Mouse (Mus musculus) heart, postnatal 10 days (tissue): ENCODE measurements at regions not wholly inside any gene's neighbourhood (a gene's known extent, or its start where the extent isn't known, plus 50 kb on each side); places are given as distances from the start of the nearest gene placed in this dataset.

Experiments used
- DNase-seq, 2 experiments: peaks; one replicate each; pipeline ENCODE4 v3.0.0; 2021
- intact Hi-C: fragments of 180-260 bp; cut with DNase I; formaldehyde crosslinking; loops from one replicate; pipeline ENCODE4 v1.15.1; 2025

DNA sequence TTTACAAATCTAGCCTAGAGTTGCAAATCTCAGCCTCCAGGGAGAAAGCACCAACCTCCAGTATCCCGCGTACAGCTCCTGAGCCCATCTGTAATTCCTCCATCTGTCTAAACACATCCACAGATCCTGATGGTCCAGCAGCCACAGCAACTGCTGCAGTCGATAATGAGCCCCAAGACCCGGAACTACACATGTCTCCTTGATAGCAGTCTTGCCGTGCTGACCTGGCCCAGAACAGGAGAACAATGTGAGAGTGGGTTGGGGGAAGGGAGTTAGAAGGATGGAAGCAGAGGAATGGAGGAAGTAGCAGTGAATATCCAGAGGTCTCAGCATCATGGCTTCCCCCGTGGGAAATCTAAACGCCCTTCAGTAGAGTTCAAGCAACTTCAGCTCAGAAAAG is 152.8 kb upstream of the Zmiz1 start:
- intact Hi-C loops, result loop anchor here (10.0 kb wide), 1 partner anchor 811 kb away; no protein-coding TSS in a partner anchor
- no peak for DNase-seq

DNA sequence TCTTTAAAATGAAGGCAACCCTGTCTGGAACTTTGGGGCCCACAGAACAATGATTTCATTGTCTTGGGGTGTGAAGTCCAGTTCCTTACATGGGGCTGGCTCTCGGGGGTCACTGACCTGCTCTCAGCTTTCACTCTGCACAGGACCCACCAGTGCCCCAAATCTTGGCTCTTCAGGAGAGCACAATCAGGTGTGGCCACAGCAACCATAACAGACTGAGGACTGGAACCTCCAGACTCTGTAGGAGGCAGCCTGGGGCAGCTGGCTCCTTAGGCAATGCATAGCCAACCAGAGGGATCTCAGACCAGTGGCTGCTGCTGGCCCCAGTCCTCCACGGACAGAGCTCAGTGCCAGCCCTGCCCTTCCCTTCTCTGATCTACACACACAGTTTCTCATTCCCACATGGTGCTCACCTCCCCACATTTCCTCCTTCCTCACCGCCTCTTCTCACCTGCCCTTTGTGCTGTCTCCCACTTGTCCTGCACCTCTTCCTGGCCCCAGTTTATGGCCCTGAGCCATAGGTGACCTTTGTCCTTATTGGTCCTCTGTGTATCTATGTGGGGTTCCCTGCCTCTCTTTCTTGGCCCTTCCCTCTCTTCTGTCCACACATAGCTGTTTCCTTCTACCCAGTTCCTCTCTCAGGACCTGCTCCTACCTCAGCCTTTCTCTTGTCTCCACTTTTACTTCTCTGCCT is 151.9 kb upstream of the Zmiz1 start:
- intact Hi-C loops, result loop anchor here (1.0 to 10.0 kb wide), 2 partner anchors 40 to 812 kb away; no protein-coding TSS in a partner anchor
- DNase-seq, result no peak

DNA sequence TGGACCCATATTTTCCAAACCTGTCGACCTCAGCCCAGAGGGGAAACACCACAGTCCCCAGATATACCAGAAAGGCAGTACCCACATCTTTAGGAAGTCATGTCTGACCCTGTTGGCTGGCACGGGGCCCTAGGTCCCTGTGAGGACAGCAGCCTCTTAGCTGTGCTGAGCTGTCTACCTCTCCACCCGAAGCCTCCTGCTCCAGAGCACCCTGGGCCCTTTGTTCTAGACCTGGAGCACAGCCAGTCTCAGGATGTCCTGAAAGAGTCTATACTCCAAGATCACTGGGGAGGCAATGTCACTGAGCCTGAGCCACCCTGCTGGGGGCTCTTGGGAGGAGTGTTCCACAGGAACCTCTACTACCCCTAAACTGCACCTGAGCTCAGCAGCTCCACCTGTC is 150.9 kb upstream of the Zmiz1 start:
- intact Hi-C loops, result loop anchor here (10.0 kb wide), 1 partner anchor 813 kb away; no protein-coding TSS in a partner anchor
- DNase-seq, result no peak

DNA sequence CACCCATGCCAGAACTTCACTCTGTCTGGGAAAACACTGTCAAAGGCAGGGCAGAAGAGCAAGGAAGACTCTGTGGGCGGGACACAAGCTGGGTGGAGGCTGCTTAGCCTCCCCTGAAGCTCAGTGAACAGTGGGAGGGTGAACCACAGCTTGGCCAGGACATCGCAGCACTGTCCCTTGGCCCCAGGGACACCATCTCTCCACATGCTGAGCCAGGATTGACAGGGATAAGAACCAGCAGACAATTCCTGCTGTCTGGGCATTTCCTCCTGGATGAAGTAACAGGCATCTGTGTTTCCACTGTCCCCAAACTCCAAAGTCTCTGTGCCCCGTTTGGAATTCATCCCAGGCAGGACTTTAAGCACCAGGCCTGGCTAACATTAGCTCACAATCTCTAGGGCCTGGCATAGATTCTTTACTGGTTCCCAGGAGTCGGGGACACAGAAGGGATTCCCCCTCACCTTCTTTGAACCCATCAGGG is 148.3 kb upstream of the Zmiz1 start:
- peak; percentile 69 to 76 for DNase-seq
- intact Hi-C loops, result loop anchor here (2.0 to 5.0 kb wide), 2 partner anchors 57 to 256 kb away; no protein-coding TSS in a partner anchor

DNA sequence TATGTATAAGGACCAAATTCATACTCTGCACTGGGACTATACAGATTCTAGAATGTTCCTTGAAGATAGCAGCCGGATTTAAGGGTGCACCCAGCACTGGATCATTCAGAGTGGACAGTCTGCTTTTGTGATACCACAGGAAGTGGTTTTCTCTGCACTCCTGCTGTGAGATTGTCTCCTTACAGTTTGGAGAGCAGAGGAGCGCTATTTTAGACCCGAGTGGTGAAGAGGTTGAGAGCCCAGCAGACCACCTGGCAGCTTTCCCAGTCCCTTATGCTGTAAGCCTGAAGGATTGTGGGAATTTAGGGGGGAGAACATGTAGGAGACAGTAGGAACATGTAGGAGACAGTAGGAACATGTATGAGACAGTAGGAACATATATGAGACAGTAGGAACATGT is 147.5 kb upstream of the Zmiz1 start:
- intact Hi-C loops, result loop anchor here (2.0 to 5.0 kb wide), 2 partner anchors 56 to 255 kb away; no protein-coding TSS in a partner anchor
- DNase-seq, result peak; percentile 83

DNA sequence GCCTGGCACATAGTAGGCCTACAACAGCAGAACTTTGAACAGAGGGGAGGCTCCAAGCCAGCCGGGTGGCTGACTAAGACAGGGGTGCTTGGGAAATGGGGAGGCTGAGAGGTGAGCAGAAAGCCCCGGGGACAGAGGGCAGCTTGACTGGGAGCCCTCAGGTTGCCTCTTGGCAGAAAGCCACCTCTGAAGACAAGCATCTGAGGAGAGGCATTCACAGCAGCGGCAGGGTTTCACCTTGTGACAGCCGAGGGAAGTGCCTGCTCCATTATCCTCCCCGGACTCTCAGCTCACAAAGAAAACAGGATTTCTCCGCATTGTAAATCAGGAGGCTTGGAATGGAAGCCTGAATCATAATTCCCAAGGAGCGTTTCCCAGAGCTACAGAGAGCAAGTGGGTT is 146.8 kb upstream of the Zmiz1 start:
- intact Hi-C loops, result loop anchor here (5.0 kb wide), 1 partner anchor 55 kb away; no protein-coding TSS in a partner anchor
- no peak for DNase-seq

DNA sequence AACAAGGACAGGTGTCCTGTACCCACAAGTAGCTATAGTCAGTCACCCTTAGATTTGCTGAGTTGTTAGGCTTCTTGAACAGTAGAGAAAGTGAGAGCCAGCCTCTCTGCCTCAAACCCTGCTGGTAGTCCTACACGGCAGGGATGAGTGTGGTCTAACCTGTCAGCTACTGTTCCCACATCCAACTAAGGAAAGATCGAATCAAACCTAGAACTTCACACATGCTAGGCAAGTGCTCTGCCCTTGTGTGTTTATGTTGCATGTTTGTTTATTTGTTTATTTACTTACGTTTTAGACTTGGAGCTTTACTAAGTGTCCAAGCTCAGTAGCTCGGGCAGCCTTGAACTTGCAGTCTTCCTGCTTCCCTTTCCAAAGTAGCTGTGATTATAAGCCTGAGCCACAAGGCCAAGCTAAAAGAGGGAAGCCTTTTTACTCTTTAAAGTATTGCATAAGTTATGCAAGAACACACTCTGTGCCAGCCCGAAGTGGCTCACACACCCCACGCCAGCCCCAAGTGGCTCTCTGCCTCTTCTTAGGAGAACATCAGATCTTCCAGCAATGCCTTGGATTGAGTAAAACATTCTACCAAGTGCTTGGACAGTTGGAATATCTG is 146.1 kb upstream of the Zmiz1 start:
- DNase-seq, result no peak
- intact Hi-C loops, result loop anchor here (5.0 kb wide), 1 partner anchor 54 kb away; no protein-coding TSS in a partner anchor

DNA sequence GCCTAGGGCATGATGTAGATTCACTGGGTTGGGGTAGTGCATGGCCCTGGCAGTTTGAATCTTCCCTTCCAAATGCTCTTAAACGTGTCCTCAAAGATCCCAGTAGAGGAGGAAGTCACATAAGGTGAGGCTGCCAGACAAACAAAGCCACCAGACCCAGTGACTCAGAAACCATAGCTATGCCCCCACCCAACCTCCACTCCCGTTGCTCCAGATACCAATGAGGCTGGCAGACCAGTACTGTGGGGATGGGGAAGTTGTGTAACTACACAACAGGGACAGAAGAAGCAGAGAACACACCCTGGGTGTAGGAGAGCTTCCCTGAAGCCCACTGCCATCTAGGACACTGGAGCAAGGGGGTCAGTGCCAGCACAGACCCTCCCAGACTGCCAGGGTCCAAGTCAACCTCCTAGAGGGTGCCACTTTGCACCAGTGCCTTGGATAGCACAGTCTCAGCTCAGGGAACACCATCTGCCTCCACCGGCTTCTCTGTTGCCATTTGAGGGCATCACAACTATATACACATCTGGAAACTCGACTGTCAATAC is 145.2 kb upstream of the Zmiz1 start:
- DNase-seq, result no peak
- intact Hi-C loops, result loop anchor here (5.0 kb wide), 1 partner anchor 54 kb away; no protein-coding TSS in a partner anchor

DNA sequence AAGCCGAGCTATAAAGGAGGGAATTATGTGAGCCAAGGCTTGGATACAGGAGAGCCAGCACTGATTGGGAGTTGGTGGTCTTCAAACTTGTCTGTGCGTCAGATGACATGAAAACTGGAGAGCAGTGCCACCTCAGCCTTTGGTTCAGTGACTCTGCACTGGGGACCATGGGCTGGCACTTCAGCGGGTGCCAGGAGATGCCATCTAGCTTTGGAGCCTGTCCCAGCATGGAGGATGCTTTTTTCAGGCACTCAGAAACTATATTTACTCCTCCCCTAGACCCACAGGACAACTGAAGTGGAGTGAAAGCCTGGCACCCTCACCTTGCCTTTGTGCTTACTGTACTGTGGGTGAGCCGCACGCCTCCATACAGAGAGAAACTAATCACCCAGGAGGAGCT is 142.5 kb upstream of the Zmiz1 start:
- peak; percentile 55 to 75 for DNase-seq
- intact Hi-C loops, result no loop called here

DNA sequence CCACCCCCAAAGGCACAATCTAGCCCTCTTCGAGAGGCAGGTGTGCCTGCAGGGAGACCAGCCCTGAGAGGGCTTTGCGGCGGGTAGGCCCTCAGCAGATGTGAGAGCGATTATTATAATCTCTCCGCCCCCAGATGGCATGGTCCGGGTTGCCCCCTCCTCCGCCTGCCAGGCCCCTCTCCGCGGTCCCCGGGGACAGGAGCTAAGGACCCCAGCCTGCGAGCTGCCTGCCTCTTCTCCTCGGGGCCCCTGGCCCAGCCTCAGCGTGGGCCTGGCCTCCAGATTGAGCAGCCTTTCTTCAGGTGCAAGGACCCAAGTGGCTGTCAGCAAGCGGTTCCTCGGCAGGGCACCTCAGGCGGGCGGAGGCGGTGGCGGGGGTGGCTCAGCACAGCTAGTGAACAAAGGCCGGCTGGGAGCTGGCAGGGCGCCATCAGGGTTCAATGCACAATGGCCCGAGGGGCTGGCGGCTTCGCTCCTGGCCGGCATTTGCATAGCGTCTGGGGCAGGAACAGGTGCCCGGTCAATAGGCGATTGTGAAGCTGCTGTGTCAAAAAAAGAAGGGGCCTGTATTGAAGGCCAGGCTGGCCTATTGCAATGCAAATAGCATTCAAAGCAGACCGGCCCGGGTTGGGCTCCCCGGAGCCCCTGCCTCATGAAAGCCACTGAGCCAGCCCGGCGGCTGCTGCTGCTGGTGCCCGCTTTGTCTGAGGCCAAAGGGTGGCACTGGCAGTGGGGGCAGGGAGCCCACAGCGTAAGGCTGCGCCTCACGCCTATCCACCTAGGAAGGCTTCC is 141.1 kb upstream of the Zmiz1 start:
- intact Hi-C loops, result loop anchor here (2.0 kb wide), 1 partner anchor 25 kb away; no protein-coding TSS in a partner anchor
- DNase-seq, result peak; percentile 72 to 74

DNA sequence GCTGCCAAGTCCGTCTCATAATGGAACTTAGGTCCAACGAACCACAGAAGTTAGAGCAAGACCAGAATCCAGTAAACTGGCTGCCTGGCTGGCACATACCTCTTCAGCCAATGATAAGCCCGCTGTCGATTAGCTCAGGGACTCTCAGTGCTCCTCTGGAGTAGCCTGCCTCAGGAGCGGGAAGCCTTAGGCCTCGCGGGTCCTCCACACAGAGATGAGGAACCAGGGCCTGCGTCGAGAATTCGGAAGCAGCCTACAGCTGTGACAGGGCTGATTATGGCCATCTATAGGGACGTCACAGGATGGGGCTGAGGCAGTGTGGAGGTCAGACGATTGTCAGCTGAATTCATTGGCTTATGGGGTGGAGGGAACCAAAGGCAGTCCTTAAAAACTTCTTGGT is 140.1 kb upstream of the Zmiz1 start:
- no peak for DNase-seq
- intact Hi-C loops, result loop anchor here (2.0 kb wide), 1 partner anchor 24 kb away; no protein-coding TSS in a partner anchor

DNA sequence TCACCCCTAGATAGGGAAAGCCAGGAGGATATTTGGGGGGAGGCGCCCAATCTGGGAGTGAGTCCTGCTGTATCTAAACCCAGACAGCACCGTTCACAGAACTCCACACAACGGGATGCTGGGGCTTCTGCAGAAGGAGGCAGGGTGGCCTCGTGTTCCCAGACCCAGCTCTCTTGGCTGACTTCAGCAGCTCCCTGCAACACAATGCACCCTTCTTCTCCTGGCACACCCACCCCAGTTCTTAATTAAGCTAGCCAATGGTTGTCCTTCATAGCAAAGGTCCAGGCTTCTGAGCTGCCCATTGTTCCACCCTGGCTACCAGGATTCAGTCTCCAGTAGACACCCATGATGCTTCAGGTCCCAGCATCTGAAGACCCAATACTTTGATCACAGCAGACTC is 138.8 kb upstream of the Zmiz1 start:
- DNase-seq, result no peak
- intact Hi-C loops, result no loop called here

DNA sequence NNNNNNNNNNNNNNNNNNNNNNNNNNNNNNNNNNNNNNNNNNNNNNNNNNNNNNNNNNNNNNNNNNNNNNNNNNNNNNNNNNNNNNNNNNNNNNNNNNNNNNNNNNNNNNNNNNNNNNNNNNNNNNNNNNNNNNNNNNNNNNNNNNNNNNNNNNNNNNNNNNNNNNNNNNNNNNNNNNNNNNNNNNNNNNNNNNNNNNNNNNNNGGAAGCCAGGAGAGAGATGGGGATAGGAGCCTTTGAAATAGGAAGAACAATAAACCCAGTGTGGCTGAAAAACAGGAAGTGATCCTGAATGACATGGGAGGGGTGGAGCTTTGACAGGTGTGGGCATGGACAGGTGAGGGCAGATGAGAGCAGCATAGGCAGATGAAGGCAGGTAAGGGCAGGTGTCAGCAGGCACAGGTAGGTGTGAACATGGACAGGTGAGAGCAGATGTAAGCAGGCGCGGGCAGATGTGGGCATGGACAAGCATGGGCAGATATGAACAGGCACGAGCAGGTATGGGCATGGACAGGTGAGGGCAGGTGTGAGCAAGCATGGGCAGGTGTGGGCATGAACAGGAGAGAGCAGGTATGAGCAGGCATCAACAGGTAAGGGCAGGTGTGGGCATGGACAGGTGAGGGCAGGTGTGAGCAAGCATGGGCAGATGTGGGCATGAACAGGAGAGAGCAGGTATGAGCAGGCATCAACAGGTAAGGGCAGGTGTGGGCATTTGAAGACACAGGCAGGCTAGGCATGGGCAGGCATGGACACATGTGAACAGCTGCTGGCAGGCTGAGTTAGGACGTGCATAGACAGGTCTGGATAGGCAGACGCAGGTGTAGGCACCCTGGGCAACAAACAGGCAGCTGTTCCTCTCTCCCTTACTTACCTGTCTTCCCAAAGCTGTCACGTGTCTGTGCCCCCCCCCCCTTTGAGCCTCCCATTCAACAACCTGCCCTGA is 135.2 kb upstream of the Zmiz1 start:
- DNase-seq, result no peak
- intact Hi-C loops, result no loop called here

DNA sequence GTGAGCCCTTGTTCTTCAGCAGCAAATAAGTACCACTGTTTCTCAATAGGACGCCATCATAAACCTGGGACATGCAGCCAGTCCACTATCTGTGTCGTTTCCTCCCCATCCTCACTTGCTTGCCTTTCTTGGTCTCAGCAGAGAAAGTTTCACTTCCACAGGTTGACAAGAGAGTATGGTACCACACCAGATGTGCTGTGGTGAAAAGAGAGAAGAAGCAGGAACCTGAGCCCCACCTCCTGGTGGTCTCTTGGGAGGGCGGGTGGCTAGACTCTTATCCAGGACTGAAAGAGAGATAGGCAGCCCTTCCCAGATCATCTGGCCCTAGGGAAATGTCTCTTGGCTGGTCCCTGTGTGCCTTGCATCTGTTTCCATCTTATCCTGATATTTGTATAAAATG is 133.1 kb upstream of the Zmiz1 start:
- intact Hi-C loops, result no loop called here
- DNase-seq, result no peak

DNA sequence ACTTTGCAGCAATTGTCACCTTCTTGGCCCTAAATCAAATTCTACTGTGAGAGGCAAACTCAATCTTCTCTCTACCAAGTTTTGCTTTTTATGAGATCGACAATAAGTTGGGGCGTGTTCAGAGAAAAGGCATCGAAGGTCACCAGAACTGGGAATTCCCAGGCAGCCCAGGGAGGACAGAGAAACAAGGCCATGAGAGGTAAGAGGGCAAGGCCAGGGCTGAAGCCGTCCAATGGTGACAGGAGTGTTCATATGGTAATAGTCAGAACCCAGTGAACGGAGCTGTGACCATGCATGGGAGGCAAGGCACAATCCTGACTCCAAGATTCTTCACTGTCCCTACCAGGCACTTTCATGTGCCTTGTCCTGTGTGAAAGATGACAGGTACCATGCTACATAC is 130.8 kb upstream of the Zmiz1 start:
- intact Hi-C loops, result no loop called here
- DNase-seq, result peak in 1 of 2 experiments; percentile 19

DNA sequence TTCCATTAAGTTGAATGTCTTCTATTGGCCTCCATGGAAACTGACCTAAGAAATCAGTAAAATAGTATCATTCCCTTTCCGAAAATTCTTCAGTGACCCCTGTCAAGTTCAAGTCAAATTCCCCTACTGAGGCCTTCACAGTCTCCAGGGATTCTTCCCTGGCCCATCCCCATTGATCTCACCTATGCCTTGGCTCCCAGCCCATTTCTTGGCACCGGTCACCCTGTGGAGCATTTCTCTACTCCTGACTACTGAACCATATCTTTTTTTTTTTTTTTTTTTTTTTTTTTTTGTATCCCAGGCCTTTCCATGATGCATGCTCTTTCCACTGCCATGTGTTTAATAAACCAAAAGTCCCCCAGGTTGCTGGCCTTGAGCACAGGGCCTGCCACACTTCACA is 124.8 kb upstream of the Zmiz1 start:
- intact Hi-C loops, result no loop called here
- no peak for DNase-seq

DNA sequence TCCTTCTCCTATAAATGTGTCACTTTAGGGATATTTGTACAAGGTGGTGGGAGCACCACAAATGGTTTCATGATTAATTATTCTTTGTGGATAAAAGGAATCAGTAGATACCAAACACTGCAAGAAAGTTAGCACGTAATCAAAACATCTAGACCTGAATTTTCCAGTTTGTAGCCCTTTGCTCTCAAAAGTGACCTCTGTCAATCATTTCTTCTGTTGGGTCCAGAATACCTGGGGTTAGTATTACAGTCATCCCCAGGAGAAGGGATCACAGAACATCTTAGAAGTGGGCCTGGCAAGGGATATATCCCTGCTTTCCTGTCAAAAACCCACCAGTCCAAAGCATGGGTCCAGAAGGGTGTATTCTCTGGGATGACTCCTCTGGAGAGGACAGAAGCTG is 122.1 kb upstream of the Zmiz1 start:
- intact Hi-C loops, result no loop called here
- DNase-seq, result no peak

DNA sequence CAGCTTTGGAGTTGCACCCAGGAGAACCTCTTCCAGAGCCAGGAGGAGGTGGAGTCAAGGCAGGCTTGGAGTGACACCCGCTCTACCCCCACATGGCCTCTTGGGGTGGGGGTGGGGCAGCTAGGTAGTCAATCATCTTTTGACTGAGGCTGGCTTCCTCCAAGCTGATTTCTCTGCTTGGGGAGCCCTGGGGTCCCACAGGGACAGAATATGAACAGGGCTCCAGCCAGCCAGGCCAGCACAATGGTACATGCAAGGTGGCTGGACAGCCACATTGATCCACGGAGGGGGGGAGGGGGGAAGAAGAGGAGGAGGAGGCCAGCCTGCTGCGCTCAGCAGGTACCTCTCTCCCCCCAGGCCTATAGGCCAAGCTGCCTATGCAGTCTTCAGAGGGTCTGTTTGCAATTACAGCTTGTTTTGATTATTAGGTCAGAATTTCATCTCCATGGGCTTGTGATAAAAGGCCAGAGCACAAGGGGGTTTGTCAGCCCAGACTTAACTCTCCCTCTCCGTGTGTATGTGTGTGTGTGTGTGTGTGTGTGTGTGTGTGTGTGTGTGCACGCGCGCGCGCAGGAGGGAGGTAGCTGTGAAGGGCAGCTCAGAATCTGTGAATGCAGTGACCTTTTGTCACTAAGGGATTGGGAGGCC is 120.5 kb upstream of the Zmiz1 start:
- intact Hi-C loops, result no loop called here
- no peak for DNase-seq

DNA sequence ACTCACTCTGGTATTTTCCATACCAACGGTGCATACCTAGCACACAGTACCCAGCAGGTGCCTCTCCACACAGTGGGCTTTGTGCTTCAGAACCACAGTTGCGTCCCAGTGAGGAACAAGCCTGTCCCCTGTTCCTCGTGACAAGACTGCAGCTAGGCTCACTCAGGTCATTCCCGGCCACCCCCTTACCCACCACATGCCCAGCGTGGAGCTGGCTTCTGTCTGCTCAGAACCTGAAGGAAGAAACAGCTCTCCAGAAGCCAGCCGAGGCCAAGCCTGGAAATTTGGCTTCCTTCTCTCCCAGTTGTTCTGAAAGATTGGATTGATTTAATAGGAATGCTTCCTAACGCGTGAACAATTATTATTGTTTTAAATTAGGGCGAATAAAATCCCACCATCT is 118.1 kb upstream of the Zmiz1 start:
- no peak for DNase-seq
- intact Hi-C loops, result no loop called here
